Mouse (Mus musculus): ENCODE measurements around the gene Eif2ak4. TPM values are rescaled to one million over a fixed set of nuclear protein-coding genes. Genes with fewer than 3 reads are reported as not detected.

The Eif2ak4 gene
- total RNA-seq, 2 experiments from 2014 or later = 3.8 to 4.3 TPM

DNA sequence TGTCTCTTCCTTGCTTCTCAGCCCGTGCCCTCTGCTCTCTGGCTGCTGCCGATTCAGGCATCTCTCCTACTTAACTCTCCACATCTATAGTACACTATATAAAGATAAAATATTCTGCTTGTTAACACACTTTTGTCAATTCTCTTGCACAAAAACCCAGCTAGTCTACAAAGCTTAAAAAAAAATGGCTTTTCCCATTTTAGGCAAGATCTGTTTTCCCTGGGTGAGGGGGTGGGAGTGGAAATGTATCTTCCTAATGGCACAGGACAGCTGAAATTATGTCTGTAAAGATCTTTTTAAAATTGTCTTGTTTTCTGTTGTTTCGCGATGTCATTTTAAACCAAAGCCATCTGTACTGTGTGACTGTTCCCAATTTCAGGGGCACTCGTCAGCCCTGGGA is 75.1 kb downstream of the Eif2ak4 start:
- DNase-seq (ENCODE audit: low spot score) = no peak

DNA sequence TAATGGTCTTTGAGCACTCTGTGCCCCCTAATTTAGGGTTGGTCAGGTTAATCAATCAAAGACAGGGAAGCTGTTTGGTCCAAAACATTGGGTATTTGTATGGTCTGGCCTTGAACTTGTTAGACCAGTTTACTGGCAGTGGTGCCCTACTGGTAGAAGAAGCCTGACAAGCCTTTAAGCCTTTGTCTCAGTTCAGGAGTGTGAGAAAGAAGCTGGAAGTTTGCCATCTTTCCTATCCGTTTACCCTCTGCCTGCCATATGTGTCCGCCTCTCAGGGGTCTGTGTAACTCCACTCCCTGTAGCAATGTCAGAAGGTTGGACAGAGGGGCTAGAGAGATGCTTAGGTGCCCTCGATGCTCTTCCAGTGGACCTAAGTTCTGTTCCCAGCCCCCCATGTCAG is 76.0 kb downstream of the Eif2ak4 start:
- no peak for DNase-seq (ENCODE audit: low spot score)

DNA sequence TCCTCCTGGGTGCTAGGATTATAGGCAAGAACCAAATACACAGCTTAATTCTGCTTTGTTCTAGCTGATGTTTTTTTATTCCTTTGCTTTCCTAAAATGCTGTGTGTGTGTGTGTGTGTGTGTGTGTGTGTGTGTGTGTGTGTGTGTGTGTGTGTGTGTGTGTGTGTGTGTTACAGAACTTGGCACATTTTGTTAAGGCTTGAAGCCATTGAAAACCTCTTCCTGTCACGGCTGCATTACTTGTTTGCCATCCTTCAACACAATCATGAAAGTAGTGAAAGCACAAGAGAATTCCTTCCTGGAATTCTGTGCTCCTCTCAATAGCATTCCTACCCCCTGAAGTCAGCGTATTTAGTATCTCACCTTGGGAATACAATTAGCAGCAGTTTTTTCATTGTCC is 77.5 kb downstream of the Eif2ak4 start:
- DNase-seq (ENCODE audit: low spot score) = no peak

- DNase-seq (ENCODE audit: low spot score) = no peak
These were observed 78.2 kb downstream of the Eif2ak4 start for GRCm38 (mm10) chr2:118466601-118467000.

GRCm38 (mm10) chr2:118468354-118468753 is 79.9 kb downstream of the Eif2ak4 start:
- no peak for DNase-seq (ENCODE audit: low spot score)

DNA sequence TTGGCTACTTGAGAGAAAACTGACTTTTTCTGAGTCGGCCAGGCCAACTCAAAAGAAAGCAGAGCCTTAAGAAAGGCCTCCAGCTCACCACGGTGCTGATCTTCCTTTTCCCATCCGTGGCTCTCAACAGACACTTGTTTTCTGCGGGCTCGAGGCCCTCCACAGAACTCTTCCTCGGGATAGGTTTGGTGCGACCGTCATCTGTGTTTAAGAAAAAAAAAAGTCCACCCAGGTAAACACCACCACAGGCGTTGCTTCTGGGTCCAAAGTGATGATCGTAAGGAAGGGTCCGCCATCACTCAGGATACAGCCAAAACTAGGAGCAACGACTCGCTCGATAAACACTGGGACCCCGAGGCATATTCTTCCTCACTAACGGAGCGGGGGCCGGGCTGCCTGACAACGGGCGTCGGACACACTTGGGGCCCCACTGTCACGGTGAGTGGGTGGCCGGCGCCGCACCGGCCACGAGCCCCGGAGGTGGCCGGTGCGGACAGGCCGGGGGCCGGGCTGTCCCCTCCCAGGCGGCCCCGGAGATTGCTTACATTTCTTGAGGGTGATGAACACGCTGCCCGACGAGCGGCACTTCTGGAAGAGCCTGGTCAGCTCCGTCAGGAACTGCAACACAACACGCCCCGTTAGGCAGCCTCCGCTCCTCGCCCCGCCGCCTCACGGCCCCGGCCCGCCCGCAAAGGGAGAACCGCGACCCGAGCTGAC is 90.6 kb downstream of the Eif2ak4 start:
- DNase-seq (ENCODE audit: low spot score) = no peak

DNA sequence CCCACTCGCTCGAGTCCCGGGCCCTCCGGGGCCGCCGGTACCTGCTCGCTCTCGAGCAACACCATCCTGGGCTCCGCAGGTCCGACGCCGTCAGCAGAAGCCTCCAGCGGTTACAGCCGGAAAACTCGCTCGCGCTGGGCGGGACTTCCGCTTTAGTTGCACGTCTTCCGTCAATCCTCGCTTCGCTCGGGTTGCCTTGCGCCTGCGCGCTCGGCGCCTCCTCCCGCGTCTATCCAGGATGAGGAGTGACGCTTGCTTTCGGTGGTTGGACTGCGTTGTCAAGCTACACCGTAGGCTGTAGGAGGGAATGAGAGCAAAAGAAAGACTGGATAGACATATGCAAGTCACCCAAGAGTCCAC is 91.1 kb downstream of the Eif2ak4 start, which contains the start of gene Srp14:
Srp14 (minus strand) TSS at position 162 of the 360 bp plus-strand sequence.
- DNase-seq (ENCODE audit: low spot score) = peak; percentile 92

DNA sequence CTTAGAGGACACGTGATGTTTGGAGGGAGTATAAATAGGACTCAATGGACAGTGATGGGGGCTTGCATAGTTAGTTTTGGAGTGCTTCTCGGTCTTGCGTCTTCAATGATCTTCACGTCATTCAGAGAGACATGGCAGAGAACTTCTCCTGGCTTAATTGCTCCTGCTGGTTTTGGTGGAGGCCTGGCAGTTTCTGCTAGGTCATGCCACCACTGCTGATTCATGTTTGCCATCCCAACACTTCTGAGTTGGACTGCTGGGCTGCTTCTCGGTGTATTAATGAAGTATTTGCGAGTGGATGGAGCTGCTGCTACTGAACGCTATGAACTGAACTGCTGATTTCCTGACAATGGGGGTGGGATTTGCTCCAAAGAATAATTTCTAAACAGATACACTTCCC is 92.5 kb downstream of the Eif2ak4 start:
- no peak for DNase-seq (ENCODE audit: low spot score)

DNA sequence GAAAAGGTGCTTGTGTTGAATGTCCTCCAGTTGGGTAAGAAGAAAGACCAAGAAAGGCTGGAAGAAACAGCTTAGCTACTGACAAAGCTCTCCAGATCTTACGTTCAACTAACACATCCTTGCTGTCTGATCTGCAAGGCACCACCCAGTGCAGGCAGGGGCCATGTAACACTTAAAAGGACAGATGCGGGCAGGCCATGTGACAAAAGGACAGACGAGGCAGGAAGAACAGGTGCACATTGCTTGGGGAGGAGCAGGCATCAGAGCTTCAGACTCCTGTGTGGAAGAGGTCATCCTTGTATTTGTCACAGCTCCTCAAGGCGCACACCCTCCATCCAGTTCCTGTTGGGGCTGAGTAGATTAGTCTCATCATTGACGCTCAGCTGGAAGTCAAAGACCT is 94.6 kb downstream of the Eif2ak4 start:
- no peak for DNase-seq (ENCODE audit: low spot score)

DNA sequence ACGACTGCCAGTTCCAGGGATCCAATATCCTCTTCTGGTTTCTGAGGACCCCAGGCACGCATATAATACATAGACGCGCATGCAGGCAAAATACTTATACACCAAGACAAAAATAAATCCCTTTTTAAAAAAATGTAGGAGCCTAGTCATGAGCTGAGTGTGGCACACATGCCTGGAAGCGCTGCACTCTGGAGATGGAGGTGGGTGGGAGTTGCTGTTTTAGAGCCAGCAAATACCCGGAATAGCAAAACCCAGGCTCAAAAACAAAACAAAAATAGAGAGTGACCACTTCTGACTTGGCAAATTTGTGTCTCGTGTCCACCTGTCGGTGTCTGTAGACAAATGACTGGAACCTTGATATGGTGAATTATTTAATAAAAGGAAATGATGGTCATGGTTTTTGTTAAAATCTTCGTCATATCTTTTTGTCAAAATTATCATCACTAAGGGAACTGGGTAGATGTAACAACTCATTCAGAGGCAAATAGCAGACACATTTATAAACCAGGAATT is 96.0 kb downstream of the Eif2ak4 start:
- DNase-seq (ENCODE audit: low spot score) = no peak

DNA sequence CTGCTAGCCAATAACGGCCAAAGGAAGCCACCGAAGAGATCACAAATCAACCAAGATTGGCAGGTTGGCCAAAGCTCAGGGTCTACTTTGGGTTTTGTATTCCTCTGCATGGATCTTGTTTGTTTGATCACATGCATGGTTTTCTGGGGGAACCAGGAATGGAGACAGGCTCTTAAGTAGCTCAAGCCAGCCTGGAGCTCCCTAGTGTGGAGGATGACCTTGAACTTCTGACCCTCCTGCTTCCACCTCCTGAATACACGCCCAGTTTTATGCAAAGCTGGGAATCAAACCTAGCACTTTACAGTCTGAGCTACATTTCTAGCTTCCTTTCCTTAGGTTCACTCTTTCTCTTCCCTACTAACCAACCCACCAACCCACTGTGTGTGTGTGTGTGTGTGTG is 97.0 kb downstream of the Eif2ak4 start:
- DNase-seq (ENCODE audit: low spot score) = no peak

DNA sequence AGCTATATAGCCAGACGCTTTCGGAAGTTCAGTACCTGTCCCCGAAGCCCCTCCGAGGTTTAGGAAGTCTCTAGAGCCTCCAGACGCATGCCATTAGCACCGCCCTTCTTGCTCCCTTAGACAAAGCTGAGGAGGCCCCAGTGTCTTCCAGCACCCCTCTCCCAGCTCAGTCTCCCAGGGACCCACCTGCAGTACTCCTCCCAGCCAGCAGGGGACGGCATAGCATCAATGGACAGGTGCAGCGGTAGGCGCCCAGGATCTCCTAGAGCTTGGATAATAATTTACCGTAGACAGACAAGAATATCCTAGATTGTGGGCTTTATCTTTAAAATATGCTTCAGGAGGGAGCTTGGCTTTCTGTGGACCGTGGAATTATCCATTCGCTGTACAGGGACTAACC is 98.5 kb downstream of the Eif2ak4 start:
- peak; percentile 79 for DNase-seq (ENCODE audit: low spot score)

DNA sequence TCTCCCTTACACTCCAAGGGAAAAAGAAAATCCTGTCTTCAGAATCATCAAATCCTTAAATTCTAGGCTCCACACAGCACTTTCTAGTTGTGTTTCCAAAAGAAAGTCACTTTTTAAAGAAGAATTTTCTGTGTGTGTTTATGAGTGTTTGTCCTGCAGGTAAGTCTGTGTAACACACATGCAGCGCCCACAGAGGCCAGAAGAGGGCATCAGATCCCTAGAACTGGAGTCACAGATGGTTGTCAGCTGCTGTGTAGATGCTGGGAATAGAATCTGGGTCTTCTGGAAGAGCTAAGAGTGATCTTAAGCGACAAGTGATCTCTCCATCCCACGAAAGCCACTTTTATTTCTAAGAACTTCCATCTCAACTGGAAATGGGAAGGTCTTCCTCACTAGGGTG is 99.4 kb downstream of the Eif2ak4 start:
- DNase-seq (ENCODE audit: low spot score) = no peak

GRCm38 (mm10) chr2:118490241-118491091 is 102.0 kb downstream of the Eif2ak4 start:
- DNase-seq (ENCODE audit: low spot score) = peak; percentile 78

DNA sequence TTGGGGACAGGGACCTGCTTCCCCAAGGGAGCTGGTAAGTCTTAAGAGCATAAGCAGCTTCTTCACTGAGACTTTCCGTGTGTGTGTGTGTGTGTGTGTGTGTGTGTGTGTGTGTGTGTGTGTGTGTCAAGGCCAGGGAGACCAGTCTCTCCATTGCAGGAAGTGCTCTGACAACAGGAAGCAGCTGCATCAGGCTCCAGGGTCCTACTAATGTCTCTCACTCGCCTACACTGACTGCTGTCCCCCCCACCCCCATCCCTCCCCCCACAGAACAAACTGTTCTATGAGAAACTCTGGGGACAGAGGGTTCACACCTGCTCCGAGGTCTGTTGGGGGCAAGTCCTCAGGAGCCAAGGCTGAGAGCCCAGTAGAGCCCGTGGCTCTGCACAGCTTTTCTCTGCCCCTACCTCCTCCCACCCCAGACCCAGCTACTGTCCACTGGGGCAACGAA is 102.9 kb downstream of the Eif2ak4 start:
- DNase-seq (ENCODE audit: low spot score) = no peak

DNA sequence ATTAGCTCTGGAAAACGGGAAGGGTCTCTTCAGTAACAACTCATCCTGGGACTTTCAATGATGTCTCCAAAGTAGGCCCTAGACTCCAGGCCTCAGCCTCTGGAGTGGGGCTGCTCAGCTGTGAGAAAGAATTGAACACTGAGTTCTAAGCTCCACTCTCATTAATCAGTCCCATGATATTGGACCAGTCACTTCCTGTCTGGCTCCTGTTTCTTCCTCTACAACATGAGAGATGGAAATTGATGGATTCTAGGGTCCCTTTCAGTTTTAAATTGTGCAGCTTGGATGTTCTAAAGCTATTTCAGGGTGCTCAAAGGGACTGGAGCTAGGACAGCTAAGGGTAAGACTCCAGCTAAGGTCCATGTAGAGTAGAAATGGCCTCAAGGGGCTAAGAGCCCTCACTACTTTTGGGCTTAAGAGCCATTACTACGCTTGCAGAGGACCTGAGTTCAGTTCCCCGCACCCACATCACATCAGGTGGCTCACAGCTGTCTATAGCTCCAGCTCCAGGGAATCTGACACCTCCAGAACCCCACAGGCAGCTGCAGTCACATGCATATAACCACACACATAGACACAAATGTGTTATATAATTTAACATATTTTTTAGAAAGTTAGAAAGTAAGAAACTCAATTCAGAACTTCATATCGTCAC is 103.5 kb downstream of the Eif2ak4 start:
- no peak for DNase-seq (ENCODE audit: low spot score)

DNA sequence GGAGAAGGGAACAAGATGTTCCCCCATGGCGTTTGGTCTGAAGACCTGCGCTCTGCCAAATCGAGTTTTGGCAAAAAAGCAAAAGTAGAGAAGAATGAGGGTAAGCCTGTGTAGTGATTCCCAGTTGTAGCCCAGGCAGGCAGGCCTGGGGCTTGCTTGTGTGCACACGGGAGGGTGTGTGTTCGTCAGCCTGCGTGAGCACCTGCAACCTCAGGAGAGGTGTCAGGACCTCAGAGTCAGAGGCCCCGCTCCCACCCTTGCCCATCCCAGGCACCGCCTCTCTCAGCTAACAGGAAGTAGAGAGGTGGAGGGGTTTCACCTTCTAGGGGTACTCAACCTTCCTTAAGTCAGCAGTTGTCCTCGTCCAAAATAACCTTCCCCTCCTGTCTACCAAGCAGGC is 106.6 kb downstream of the Eif2ak4 start:
- DNase-seq (ENCODE audit: low spot score) = no peak

DNA sequence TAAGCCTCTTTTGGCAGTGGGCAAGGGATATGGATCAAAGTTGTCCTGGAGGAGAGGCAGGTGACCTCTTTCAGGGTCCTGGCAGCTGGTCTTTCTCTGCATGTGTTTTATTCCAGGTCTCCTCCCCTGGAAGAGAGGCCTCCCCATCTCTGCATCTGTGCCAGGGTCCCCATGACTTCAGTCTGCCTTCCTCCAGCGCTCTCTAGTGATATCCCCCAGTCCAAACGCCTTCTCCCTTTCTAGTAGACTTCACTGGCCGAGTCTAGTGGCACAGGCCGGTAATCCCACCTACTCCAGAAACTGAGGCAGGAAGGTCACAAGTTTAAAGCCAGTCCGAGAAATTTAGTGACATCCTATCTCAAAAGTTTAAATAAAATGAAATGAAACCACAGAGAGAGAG is 109.5 kb downstream of the Eif2ak4 start:
- DNase-seq (ENCODE audit: low spot score) = no peak

DNA sequence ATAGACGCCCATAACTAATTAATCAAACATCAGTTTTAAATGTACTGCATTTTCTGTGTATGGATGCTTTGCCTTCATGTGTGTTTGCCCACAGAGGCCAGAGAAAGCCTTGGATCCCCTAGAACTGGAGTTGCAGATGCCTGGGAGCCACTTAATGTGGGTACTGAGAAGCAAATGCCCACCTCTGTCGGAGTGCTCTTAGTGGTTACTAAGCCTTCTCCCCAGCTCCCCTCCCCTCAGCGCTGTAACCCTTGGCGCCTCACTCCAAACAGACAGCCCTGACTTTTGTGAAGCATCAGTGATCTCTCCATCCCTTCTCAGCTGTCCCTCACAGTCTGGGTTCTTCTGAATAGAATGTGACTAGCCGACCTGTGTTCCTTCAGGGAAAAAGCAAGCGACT is 110.1 kb downstream of the Eif2ak4 start:
- no peak for DNase-seq (ENCODE audit: low spot score)

GRCm38 (mm10) chr2:118499135-118499961 is 110.9 kb downstream of the Eif2ak4 start:
- DNase-seq (ENCODE audit: low spot score) = peak; percentile 71

- no peak for DNase-seq (ENCODE audit: low spot score)
These were observed 111.8 kb downstream of the Eif2ak4 start for GRCm38 (mm10) chr2:118500191-118500590.
